Mouse (Mus musculus) c-Kit-positive CD71-negative TER-119-negative erythroid progenitor cells, embryonic 14.5 days (primary cell): ENCODE measurements around the gene Fam217a.
"Not testable (repeated sequence)": the region's sequence is repeated elsewhere in the genome, so short reads cannot be mapped to it uniquely, and the experiment has no call there.

ENCODE experiments used
- DNase-seq: peaks from one replicate; pipeline ENCODE4 v3.0.0-alpha.2; 2013; ENCODE audit warnings: low read depth

Gene Fam217a

DNA sequence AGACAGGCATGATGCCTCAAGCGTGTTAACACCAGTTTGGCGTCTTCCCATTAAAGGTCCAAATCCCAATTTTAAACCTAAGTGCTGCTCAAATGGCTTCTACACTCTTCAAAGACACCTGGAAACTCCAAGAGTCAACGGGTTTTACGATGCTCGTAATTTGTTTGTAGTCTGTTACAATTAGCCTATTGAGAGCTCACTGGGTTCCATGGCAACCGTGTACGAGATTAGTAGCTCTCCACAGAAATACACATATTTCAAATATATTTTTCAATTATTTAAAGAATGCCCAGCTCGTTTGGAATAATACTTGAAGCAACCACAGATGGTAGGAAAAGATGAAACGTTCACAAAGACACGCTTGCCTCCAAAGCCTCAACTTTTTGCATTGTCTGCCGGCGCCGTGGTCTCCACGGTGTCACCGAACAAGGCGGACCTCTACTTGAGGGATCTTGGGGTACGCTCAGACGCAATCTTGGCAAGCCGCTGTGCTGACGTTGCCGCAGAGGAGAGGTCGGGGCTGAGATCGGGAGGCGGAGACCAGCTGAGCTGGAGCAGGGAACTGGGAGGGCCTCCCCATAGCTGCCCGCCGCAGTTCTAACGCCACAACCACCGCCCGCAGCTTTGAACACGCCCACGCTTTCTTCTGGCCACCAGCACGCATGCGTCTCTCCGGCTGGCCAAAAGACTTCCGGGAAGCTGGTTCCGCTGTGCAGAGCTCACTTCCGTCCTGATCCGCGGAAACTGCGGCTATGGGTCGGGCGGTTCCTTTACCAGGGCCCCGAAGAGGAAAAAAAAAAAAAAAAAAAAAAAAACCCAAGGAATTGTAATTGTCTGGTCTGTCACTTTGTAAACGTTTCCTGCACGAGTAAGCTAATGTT, 50.1 kb downstream of the Fam217a start:
- peak; percentile 84 for DNase-seq

DNA sequence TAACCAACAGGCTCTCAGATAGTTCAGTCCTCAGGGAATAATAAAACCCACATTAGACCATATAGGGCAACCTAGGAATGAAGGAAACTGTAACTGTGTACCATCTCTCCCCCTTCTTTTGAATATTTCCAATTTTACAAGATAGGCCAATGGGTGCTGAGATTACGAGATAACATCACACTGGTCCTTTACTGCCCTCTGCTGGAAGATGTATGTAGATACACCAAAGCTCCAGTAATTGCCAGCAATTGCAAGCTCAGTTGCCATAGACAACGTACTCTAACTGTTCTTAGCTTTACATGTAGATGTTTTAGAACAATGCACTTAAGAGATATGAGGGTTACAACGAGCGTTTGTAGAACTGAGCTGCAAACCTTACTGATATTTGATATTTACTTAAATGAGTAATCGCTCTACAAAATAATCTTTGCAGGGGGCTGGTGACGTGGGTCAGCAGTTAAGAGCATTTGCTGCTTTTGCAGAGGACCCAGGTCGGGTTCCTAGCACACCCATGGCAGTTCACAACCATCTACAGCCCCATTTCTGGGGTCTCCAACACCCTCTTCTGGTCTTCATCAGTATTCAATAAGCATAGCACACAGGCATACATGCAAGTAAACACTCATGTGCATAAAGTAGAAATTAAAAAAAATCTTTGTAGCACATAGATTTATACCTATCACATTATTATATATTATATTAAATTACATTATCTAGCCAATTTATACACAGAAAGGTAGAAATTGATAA, 59.5 kb downstream of the Fam217a start:
- DNase-seq, result no peak

DNA sequence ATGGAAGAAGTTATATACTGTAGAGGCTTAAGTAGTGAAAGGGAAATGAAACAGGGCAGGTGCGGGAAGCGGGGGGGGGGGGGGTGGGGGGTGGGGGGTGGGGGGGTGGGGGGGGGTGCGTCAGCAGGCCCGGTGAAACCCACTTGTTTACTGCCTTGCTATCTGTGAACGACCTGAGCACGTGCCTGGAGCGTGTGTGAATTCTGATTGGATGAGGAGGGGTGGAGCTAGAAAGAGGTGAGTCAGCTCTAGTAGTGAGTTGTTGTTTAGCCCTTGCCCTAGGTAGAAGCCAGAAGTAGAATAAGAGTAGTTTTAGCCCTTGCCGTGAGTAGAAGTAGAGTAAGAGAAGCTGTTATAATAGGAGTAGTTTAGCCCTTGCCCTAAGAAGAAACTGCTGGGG, 62.9 kb downstream of the Fam217a start:
- DNase-seq, result not testable (repeated sequence)
